Mouse (Mus musculus) forebrain, embryonic 11.5 days (tissue): ENCODE results near the gene Slc25a33. TPM values are rescaled to one million over a fixed set of nuclear protein-coding genes. Genes with fewer than 3 reads are reported as not detected.

ENCODE experiments used
- ATAC-seq: fragments of 200-750 bp; cut with Nextera tagmentation; replicated peaks from 2 replicates; pipeline ENCODE4 v1.8.0; 2017; ENCODE audit warnings: moderate TSS enrichment; ENCODE audit not compliant: low FRiP score
- DNase-seq: peaks from one replicate; pipeline ENCODE4 v3.0.0-alpha.2; 2017; ENCODE audit warnings: low spot score
- H3K27ac ChIP-seq: fragments of 300-500 bp; sonication (generic); 2 replicates; pipeline ENCODE4 v1.5.1; 2014; ENCODE audit warnings: low read depth, low read length
- H3K27me3 ChIP-seq: fragments of 300-500 bp; sonication (generic); 2 replicates; pipeline ENCODE4 v1.6.1; 2014; ENCODE audit warnings: mild to moderate bottlenecking, low read length, mixed read lengths; ENCODE audit not compliant: control insufficient read depth, insufficient read depth
- H3K36me3 ChIP-seq: fragments of 300-500 bp; sonication (generic); 2 replicates; pipeline ENCODE4 v1.6.1; 2014; ENCODE audit warnings: mild to moderate bottlenecking, low read length, moderate library complexity, mixed read lengths; ENCODE audit not compliant: control insufficient read depth, insufficient read depth
- H3K4me1 ChIP-seq: fragments of 300-500 bp; sonication (generic); replicated peaks from 2 replicates; pipeline ENCODE4 v1.6.1; 2014; ENCODE audit warnings: low read length, mixed read lengths; ENCODE audit not compliant: control insufficient read depth, insufficient read depth
- H3K4me2 ChIP-seq: fragments of 300-500 bp; sonication (generic); 2 replicates; pipeline ENCODE4 v1.6.1; 2014; ENCODE audit warnings: low read depth, mild to moderate bottlenecking, low read length, moderate library complexity, mixed read lengths; ENCODE audit not compliant: severe bottlenecking
- H3K4me3 ChIP-seq: fragments of 300-500 bp; sonication (generic); 2 replicates; pipeline ENCODE4 v1.5.1; 2014; ENCODE audit warnings: low read depth, low read length
- H3K9ac ChIP-seq: fragments of 300-500 bp; sonication (generic); 2 replicates; pipeline ENCODE4 v1.6.1; 2014; ENCODE audit warnings: low read length
- H3K9me3 ChIP-seq: fragments of 300-500 bp; sonication (generic); 2 replicates; pipeline ENCODE4 v1.6.1; 2016; ENCODE audit warnings: low read length, mixed read lengths; ENCODE audit not compliant: control insufficient read depth
- WGBS: fragments of 180-500 bp; shearing (Covaris S2); extraction: QIAGEN DNeasy Blood & Tissue Kit; methylation state at CpG from one replicate; pipeline ENCODE4 v1.1.7; 2014; 5-methylcytosine and 5-hydroxymethylcytosine counted together
- polyA plus RNA-seq: library from polyadenylated mRNA; unstranded; fragments of >200 nt; fragmentation: Nextera tagmentation; extraction: Ambion mirVana; gene quantifications from 2 replicates; pipeline ENCODE4 v1.2.1, GENCODE M21; 2014

Gene Slc25a33
- polyA plus RNA-seq, 1 experiment from 2014 or later = 12.0 TPM

- no peak overlapping the region for H3K4me2 ChIP-seq
- H3K9ac ChIP-seq = no peak overlapping the region
- no peaks in the 10 kb centered on the region for H3K9me3 ChIP-seq
- H3K4me1 ChIP-seq = peaks cover 2% of the 10 kb centered on the region; the same call in 1 of the 2 replicates
- no peak for DNase-seq
- ATAC-seq = no peak
- H3K27ac ChIP-seq = no peak overlapping the region
- H3K4me3 ChIP-seq = no peak overlapping the region
- H3K36me3 ChIP-seq = no peaks in the 10 kb centered on the region
- 46% methylated on average over 7 of the region's 7 CpGs for WGBS
- no peaks in the 10 kb centered on the region for H3K27me3 ChIP-seq
These were observed 24.7 kb upstream of the Slc25a33 start for GRCm38 (mm10) chr4:149798684-149799309.

- DNase-seq (no peak), ATAC-seq (no peak)
- Histone ChIP-seq H3K27me3 (no peaks in the 10 kb centered on the region), H3K4me1 (peaks cover 2% of the 10 kb centered on the region; the same call in 1 of the 2 replicates), H3K9me3 (no peaks in the 10 kb centered on the region), H3K27ac (no peak overlapping the region), H3K4me2 (no peak overlapping the region), H3K9ac (no peak overlapping the region), H3K4me3 (no peak overlapping the region), H3K36me3 (no peaks in the 10 kb centered on the region)
- WGBS = 79% methylated on average over 2 of the region's 2 CpGs
These were observed 24.0 kb upstream of the Slc25a33 start for GRCm38 (mm10) chr4:149798116-149798515.

GRCm38 (mm10) chr4:149797220-149797610 lies 23.1 kb upstream of the Slc25a33 start:
- WGBS = 73% methylated on average over 1 of the region's 1 CpGs
- no peaks in the 10 kb centered on the region for H3K9me3 ChIP-seq
- ATAC-seq (no peak), DNase-seq (no peak)
- no peak overlapping the region for H3K9ac ChIP-seq
- no peaks in the 10 kb centered on the region for H3K27me3 ChIP-seq
- H3K27ac ChIP-seq = no peak overlapping the region
- no peaks in the 10 kb centered on the region for H3K36me3 ChIP-seq
- peaks cover 2% of the 10 kb centered on the region; the same call in 1 of the 2 replicates for H3K4me1 ChIP-seq
- no peak overlapping the region for H3K4me2 ChIP-seq
- H3K4me3 ChIP-seq = no peak overlapping the region

- Histone ChIP-seq H3K4me1 (no peaks in the 10 kb centered on the region), H3K36me3 (no peaks in the 10 kb centered on the region), H3K9ac (no peak overlapping the region), H3K9me3 (no peaks in the 10 kb centered on the region), H3K4me3 (no peak overlapping the region), H3K27me3 (no peaks in the 10 kb centered on the region), H3K4me2 (no peak overlapping the region), H3K27ac (no peak overlapping the region)
- WGBS = 77% methylated on average over 14 of the region's 14 CpGs
- DNase-seq (no peak), ATAC-seq (no peak)
These were observed 22.6 kb upstream of the Slc25a33 start for GRCm38 (mm10) chr4:149796567-149797219.

GRCm38 (mm10) chr4:149794966-149795477 lies 20.9 kb upstream of the Slc25a33 start:
- Histone ChIP-seq H3K36me3 (no peaks in the 10 kb centered on the region), H3K27ac (no peak overlapping the region), H3K9me3 (no peaks in the 10 kb centered on the region), H3K4me2 (no peak overlapping the region), H3K9ac (no peak overlapping the region), H3K27me3 (no peaks in the 10 kb centered on the region), H3K4me1 (no peaks in the 10 kb centered on the region), H3K4me3 (no peak overlapping the region)
- 88% methylated on average over 7 of the region's 7 CpGs for WGBS
- ATAC-seq (no peak), DNase-seq (no peak)

- 57% methylated on average over 8 of the region's 8 CpGs for WGBS
- DNase-seq (no peak), ATAC-seq (no peak)
- no peaks in the 10 kb centered on the region for H3K9me3 ChIP-seq
- H3K27me3 ChIP-seq = no peaks in the 10 kb centered on the region
- no peak overlapping the region for H3K4me2 ChIP-seq
- H3K27ac ChIP-seq = no peak overlapping the region
- H3K4me1 ChIP-seq = no peaks in the 10 kb centered on the region
- no peaks in the 10 kb centered on the region for H3K36me3 ChIP-seq
- H3K9ac ChIP-seq = no peak overlapping the region
- H3K4me3 ChIP-seq = no peak overlapping the region
These were observed 19.9 kb upstream of the Slc25a33 start for GRCm38 (mm10) chr4:149794010-149794338.

GRCm38 (mm10) chr4:149793156-149794009 lies 19.3 kb upstream of the Slc25a33 start:
- Histone ChIP-seq H3K9ac (no peak overlapping the region), H3K4me3 (no peak overlapping the region), H3K9me3 (no peaks in the 10 kb centered on the region), H3K27ac (no peak overlapping the region), H3K4me2 (no peak overlapping the region), H3K36me3 (no peaks in the 10 kb centered on the region), H3K4me1 (no peaks in the 10 kb centered on the region), H3K27me3 (no peaks in the 10 kb centered on the region)
- no peak for ATAC-seq
- 48% methylated on average over 13 of the region's 13 CpGs for WGBS
- DNase-seq = no peak

GRCm38 (mm10) chr4:149792159-149792800 lies 18.2 kb upstream of the Slc25a33 start:
- WGBS = 78% methylated on average over 10 of the region's 10 CpGs
- ATAC-seq = no peak
- Histone ChIP-seq H3K36me3 (no peaks in the 10 kb centered on the region), H3K9ac (no peak overlapping the region), H3K4me2 (no peak overlapping the region), H3K9me3 (no peaks in the 10 kb centered on the region), H3K4me3 (no peak overlapping the region), H3K27ac (no peak overlapping the region), H3K27me3 (no peaks in the 10 kb centered on the region), H3K4me1 (no peaks in the 10 kb centered on the region)
- DNase-seq = no peak
